Mouse (Mus musculus) CD8-positive naive resting alpha-beta T cell, adult 57 days (primary cell): Measurements from ENCODE around the gene Krt82. TPM values are rescaled to one million over a fixed set of nuclear protein-coding genes. Genes with fewer than 3 reads are reported as not detected.

Experiments
- total RNA-seq: library from RNA; stranded (reverse); gene quantifications from one replicate; pipeline ENCODE4 v1.2.4, GENCODE M21; 2023

The Krt82 gene
- not detected for total RNA-seq

GRCm38 (mm10) chr15:101550567-101550966 lies at the start of gene Krt82:
Gene Krt82, minus strand, starts transcription at chr15:101550667.

GRCm38 (mm10) chr15:101573796-101574345 lies 23.4 kb upstream of the Krt82 start, which contains the start of gene Krt75:
Gene Krt75, minus strand, starts transcription at chr15:101573904.

GRCm38 (mm10) chr15:101562850-101563249 lies 12.4 kb upstream of the Krt82 start, which contains the start of gene Krt90:
Gene Krt90, minus strand, starts transcription at chr15:101562950.

GRCm38 (mm10) chr15:101532720-101533119 lies 17.7 kb downstream of the Krt82 start, which contains the start of gene Krt84:
Gene Krt84, minus strand, starts transcription at chr15:101532820.

GRCm38 (mm10) chr15:101517161-101517560 lies 33.3 kb downstream of the Krt82 start, which contains the start of gene Gm49425:
Gene Gm49425, minus strand, starts transcription at chr15:101517261.

GRCm38 (mm10) chr15:101491431-101491830 lies 59.0 kb downstream of the Krt82 start, which contains the start of gene Krt83:
Gene Krt83, minus strand, starts transcription at chr15:101491512.

Other genes starting within 250 kb of the Krt82 start
- gene Krt80, start 180.5 kb downstream of the Krt82 start, total RNA-seq: 1.3 TPM
- gene Krt7, start 139.6 kb downstream of the Krt82 start, total RNA-seq: not detected
- not detected for gene Krt87, start 111.9 kb downstream of the Krt82 start, total RNA-seq
- gene Krt88, start 102.9 kb downstream of the Krt82 start, total RNA-seq: not detected
- gene Krt81, start 86.9 kb downstream of the Krt82 start, total RNA-seq: not detected
- gene Krt86, start 77.2 kb downstream of the Krt82 start, total RNA-seq: not detected
- not detected for gene Krt83, start 59.2 kb downstream of the Krt82 start, total RNA-seq
- gene Gm49425, start 33.4 kb downstream of the Krt82 start, total RNA-seq: not detected
- gene Krt84, start 17.8 kb downstream of the Krt82 start, total RNA-seq: not detected
- not detected for gene Krt90, start 12.3 kb upstream of the Krt82 start, total RNA-seq
- not detected for gene Krt75, start 23.2 kb upstream of the Krt82 start, total RNA-seq
- not detected for gene Gm5414, start 77.5 kb upstream of the Krt82 start, total RNA-seq
- not detected for gene Gm5478, start 96.7 kb upstream of the Krt82 start, total RNA-seq
- not detected for gene Krt6b, start 129.6 kb upstream of the Krt82 start, total RNA-seq
- gene Krt6a, start 143.6 kb upstream of the Krt82 start, total RNA-seq: not detected
- gene Krt5, start 162.2 kb upstream of the Krt82 start, total RNA-seq: not detected
- not detected for gene Krt71, start 192.4 kb upstream of the Krt82 start, total RNA-seq
- gene Krt72, start 235.8 kb upstream of the Krt82 start, total RNA-seq: not detected